Mouse (Mus musculus) neural tube, embryonic 13.5 days (tissue): Measurements from ENCODE around the gene Dars2. TPM values are rescaled to one million over a fixed set of nuclear protein-coding genes. Genes with fewer than 3 reads are reported as not detected.
"Not testable (repeated sequence)": the region's sequence is repeated elsewhere in the genome, so short reads cannot be mapped to it uniquely, and the experiment has no call there.

ENCODE experiments used
- ATAC-seq: fragments of 200-750 bp; cut with Nextera tagmentation; 2 replicates; pipeline ENCODE4 v1.8.0; 2017; ENCODE audit warnings: low read depth, mild to moderate bottlenecking, moderate TSS enrichment, moderate library complexity
- H3K27ac ChIP-seq: fragments of 300-500 bp; sonication (generic); replicated peaks from 2 replicates; pipeline ENCODE4 v1.5.1; 2015; ENCODE audit warnings: moderate library complexity, mild to moderate bottlenecking, inconsistent platforms
- H3K27me3 ChIP-seq: fragments of 300-500 bp; sonication (generic); 2 replicates; pipeline ENCODE4 v1.6.1; 2015; ENCODE audit warnings: mild to moderate bottlenecking, inconsistent platforms
- H3K36me3 ChIP-seq: fragments of 300-500 bp; sonication (generic); 2 replicates; pipeline ENCODE4 v1.6.1; 2015; ENCODE audit warnings: mild to moderate bottlenecking, inconsistent platforms
- H3K4me1 ChIP-seq: fragments of 300-500 bp; sonication (generic); replicated peaks from 2 replicates; pipeline ENCODE4 v1.6.1; 2015; ENCODE audit warnings: inconsistent platforms
- H3K4me2 ChIP-seq: fragments of 300-500 bp; sonication (generic); 2 replicates; pipeline ENCODE4 v1.6.1; 2015; ENCODE audit warnings: inconsistent platforms, mild to moderate bottlenecking, moderate library complexity
- H3K4me3 ChIP-seq: fragments of 300-500 bp; sonication (generic); 2 replicates; pipeline ENCODE4 v1.5.1; 2015; ENCODE audit warnings: mild to moderate bottlenecking, inconsistent platforms
- H3K9ac ChIP-seq: fragments of 300-500 bp; sonication (generic); 2 replicates; pipeline ENCODE4 v1.6.1; 2015; ENCODE audit warnings: moderate library complexity, mild to moderate bottlenecking, inconsistent platforms
- H3K9me3 ChIP-seq: fragments of 300-500 bp; sonication (generic); 2 replicates; pipeline ENCODE4 v1.6.1; 2016; ENCODE audit warnings: inconsistent platforms
- WGBS: fragments of 180-500 bp; shearing (Covaris S2); methylation state at CpG from one replicate; pipeline ENCODE4 v1.1.7; 2015; 5-methylcytosine and 5-hydroxymethylcytosine counted together
- polyA plus RNA-seq: library from polyadenylated mRNA; unstranded; fragments of >200 nt; fragmentation: Nextera tagmentation; extraction: Ambion mirVana; gene quantifications from 2 replicates; pipeline ENCODE4 v1.2.1, GENCODE M21; 2015

Dars2 gene
- polyA plus RNA-seq, 1 experiment from 2014 or later: 25.2 TPM

- H3K4me1 ChIP-seq: peaks cover 41% of the 10 kb centered on the region
- peaks cover 62% of the 10 kb centered on the region for H3K36me3 ChIP-seq
- whole genome bisulfite sequencing: under 1% methylated on average over 21 of the region's 21 CpGs
- no peaks in the 10 kb centered on the region for H3K27me3 ChIP-seq
- peak overlapping the region; percentile 71 for H3K4me2 ChIP-seq
- peak overlapping the region; percentile 82 for H3K4me3 ChIP-seq
- ATAC-seq: no peak
- peak overlapping the region; percentile 92 for H3K27ac ChIP-seq
- no peaks in the 10 kb centered on the region for H3K9me3 ChIP-seq
- peak overlapping the region; percentile 99 for H3K9ac ChIP-seq
Measured at GRCm38 (mm10) chr1:161033856-161034434, 36.5 kb downstream of the Dars2 start.

- ATAC-seq: no peak
- Histone ChIP-seq H3K36me3 (peaks cover 51% of the 10 kb centered on the region), H3K9ac (no peak overlapping the region)
Measured at GRCm38 (mm10) chr1:161032345-161032744, 38.1 kb downstream of the Dars2 start.

GRCm38 (mm10) chr1:161031881-161032280 lies 38.6 kb downstream of the Dars2 start:
- 90% methylated on average over 9 of the region's 9 CpGs for WGBS
- no peak for ATAC-seq
- Histone ChIP-seq H3K36me3 (peaks cover 53% of the 10 kb centered on the region), H3K27ac (no peak overlapping the region), H3K4me3 (no peak overlapping the region), H3K4me2 (no peak overlapping the region), H3K9ac (no peak overlapping the region), H3K27me3 (no peaks in the 10 kb centered on the region), H3K4me1 (peaks cover 24% of the 10 kb centered on the region), H3K9me3 (no peaks in the 10 kb centered on the region)

More at GRCm38 (mm10) chr1:161032345-161032744, 38.1 kb downstream of the Dars2 start:
- 97% methylated on average over 7 of the region's 7 CpGs for WGBS
- H3K9me3 ChIP-seq: no peaks in the 10 kb centered on the region
- no peak overlapping the region for H3K4me3 ChIP-seq
- H3K4me1 ChIP-seq: peaks cover 27% of the 10 kb centered on the region
- H3K4me2 ChIP-seq: no peak overlapping the region
- no peak overlapping the region for H3K27ac ChIP-seq
- H3K27me3 ChIP-seq: no peaks in the 10 kb centered on the region

- H3K27ac ChIP-seq: no peak overlapping the region
- no peak overlapping the region for H3K4me3 ChIP-seq
- no peak overlapping the region for H3K9ac ChIP-seq
- H3K27me3 ChIP-seq: no peaks in the 10 kb centered on the region
- H3K4me1 ChIP-seq: peaks cover 15% of the 10 kb centered on the region
- H3K36me3 ChIP-seq: peaks cover 56% of the 10 kb centered on the region
- ATAC-seq: no peak
- H3K9me3 ChIP-seq: no peaks in the 10 kb centered on the region
- no peak overlapping the region for H3K4me2 ChIP-seq
- WGBS: 95% methylated on average over 3 of the region's 3 CpGs
Measured at GRCm38 (mm10) chr1:161030058-161030457, 40.4 kb downstream of the Dars2 start.

- not testable (repeated sequence) for H3K4me3 ChIP-seq, H3K4me2 ChIP-seq, H3K9me3 ChIP-seq, H3K27me3 ChIP-seq, H3K27ac ChIP-seq, ATAC-seq, H3K9ac ChIP-seq
- peaks cover 63% of the 10 kb centered on the region for H3K36me3 ChIP-seq
- 87% methylated on average over 1 of the region's 1 CpGs for WGBS
- H3K4me1 ChIP-seq: peaks cover 11% of the 10 kb centered on the region
Measured at GRCm38 (mm10) chr1:161028427-161028826, 42.0 kb downstream of the Dars2 start.

GRCm38 (mm10) chr1:161027196-161027595 lies 43.3 kb downstream of the Dars2 start:
- no peak overlapping the region for H3K9ac ChIP-seq
- no peak overlapping the region for H3K27ac ChIP-seq
- H3K4me2 ChIP-seq: no peak overlapping the region
- WGBS: 88% methylated on average over 2 of the region's 2 CpGs
- H3K4me3 ChIP-seq: no peak overlapping the region
- no peaks in the 10 kb centered on the region for H3K27me3 ChIP-seq
- H3K36me3 ChIP-seq: peaks cover 64% of the 10 kb centered on the region
- no peak for ATAC-seq
- H3K9me3 ChIP-seq: no peaks in the 10 kb centered on the region
- H3K4me1 ChIP-seq: no peaks in the 10 kb centered on the region

- no peak overlapping the region for H3K4me2 ChIP-seq
- H3K27ac ChIP-seq: no peak overlapping the region
- no peaks in the 10 kb centered on the region for H3K27me3 ChIP-seq
- no peaks in the 10 kb centered on the region for H3K4me1 ChIP-seq
- no peaks in the 10 kb centered on the region for H3K9me3 ChIP-seq
- WGBS: 86% methylated on average over 5 of the region's 5 CpGs
- H3K9ac ChIP-seq: no peak overlapping the region
- no peak for ATAC-seq
- no peak overlapping the region for H3K4me3 ChIP-seq
- peaks cover 56% of the 10 kb centered on the region for H3K36me3 ChIP-seq
Measured at GRCm38 (mm10) chr1:161025410-161026210, 44.8 kb downstream of the Dars2 start.

GRCm38 (mm10) chr1:161020051-161020450 lies 50.4 kb downstream of the Dars2 start:
- Histone ChIP-seq H3K9me3 (no peaks in the 10 kb centered on the region), H3K27me3 (no peaks in the 10 kb centered on the region), H3K4me3 (no peak overlapping the region), H3K4me1 (no peaks in the 10 kb centered on the region), H3K36me3 (peaks cover 62% of the 10 kb centered on the region), H3K4me2 (no peak overlapping the region), H3K27ac (no peak overlapping the region), H3K9ac (no peak overlapping the region)
- 97% methylated on average over 14 of the region's 14 CpGs for WGBS
- ATAC-seq: no peak

- no peak for ATAC-seq
- peaks cover 60% of the 10 kb centered on the region for H3K36me3 ChIP-seq
- no peak overlapping the region for H3K4me3 ChIP-seq
- no peak overlapping the region for H3K9ac ChIP-seq
- no peak overlapping the region for H3K27ac ChIP-seq
- H3K4me2 ChIP-seq: no peak overlapping the region
- H3K4me1 ChIP-seq: no peaks in the 10 kb centered on the region
- no peaks in the 10 kb centered on the region for H3K9me3 ChIP-seq
- 84% methylated on average over 2 of the region's 2 CpGs for WGBS
- no peaks in the 10 kb centered on the region for H3K27me3 ChIP-seq
Measured at GRCm38 (mm10) chr1:161016378-161016777, 54.1 kb downstream of the Dars2 start.

- no peak overlapping the region for H3K27ac ChIP-seq
- H3K4me1 ChIP-seq: no peaks in the 10 kb centered on the region
- no peaks in the 10 kb centered on the region for H3K27me3 ChIP-seq
- H3K9ac ChIP-seq: no peak overlapping the region
- WGBS: 91% methylated on average over 4 of the region's 4 CpGs
- H3K36me3 ChIP-seq: peaks cover 33% of the 10 kb centered on the region
- H3K9me3 ChIP-seq: no peaks in the 10 kb centered on the region
- no peak overlapping the region for H3K4me2 ChIP-seq
- no peak for ATAC-seq
- H3K4me3 ChIP-seq: no peak overlapping the region
Measured at GRCm38 (mm10) chr1:161010436-161010835, 60.0 kb downstream of the Dars2 start.

- no peaks in the 10 kb centered on the region for H3K9me3 ChIP-seq
- WGBS: 93% methylated on average over 2 of the region's 2 CpGs
Measured at GRCm38 (mm10) chr1:161008038-161008437, 62.4 kb downstream of the Dars2 start.

GRCm38 (mm10) chr1:161006471-161006870 lies 64.0 kb downstream of the Dars2 start:
- no peak overlapping the region for H3K27ac ChIP-seq
- no peak overlapping the region for H3K9ac ChIP-seq
- no peaks in the 10 kb centered on the region for H3K27me3 ChIP-seq
- H3K9me3 ChIP-seq: no peaks in the 10 kb centered on the region
- H3K4me1 ChIP-seq: no peaks in the 10 kb centered on the region
- no peak overlapping the region for H3K4me2 ChIP-seq
- H3K36me3 ChIP-seq: peaks cover 31% of the 10 kb centered on the region
- 76% methylated on average over 5 of the region's 5 CpGs for WGBS
- ATAC-seq: no peak
- H3K4me3 ChIP-seq: no peak overlapping the region

More at GRCm38 (mm10) chr1:161008038-161008437, 62.4 kb downstream of the Dars2 start:
- Histone ChIP-seq H3K9ac (no peak overlapping the region), H3K4me1 (no peaks in the 10 kb centered on the region), H3K27me3 (no peaks in the 10 kb centered on the region), H3K36me3 (peaks cover 36% of the 10 kb centered on the region), H3K27ac (no peak overlapping the region), H3K4me2 (no peak overlapping the region), H3K4me3 (no peak overlapping the region)
- no peak for ATAC-seq
